Mouse (Mus musculus): ENCODE results near the gene Manbal. TPM values are rescaled to one million over a fixed set of nuclear protein-coding genes. Genes with fewer than 3 reads are reported as not detected.

The Manbal gene
- 39.4 and 44.9 TPM in 2 replicates for total RNA-seq (2012; rRNA removed)

GRCm38 (mm10) chr2:157367184-157367893 is at the start of gene Manbal:
Gene Manbal (plus strand): TSS chr2:157367594.
- Histone ChIP-seq H3K9ac (ENCODE audit: insufficient read depth, low read depth, low read length, poor library complexity, severe bottlenecking) (peak within 1 kb of the TSS; percentile 94), H3K9me3 (ENCODE audit: control insufficient read depth, insufficient read depth, low read depth, low read length) (no peaks in the 10 kb centered on the region), H3K36me3 (ENCODE audit: control insufficient read depth, insufficient read depth, low read length, poor library complexity, severe bottlenecking) (no peaks in the 10 kb centered on the region), H3K4me1 (ENCODE audit: control insufficient read depth in 2 of 2, insufficient read depth in 2 of 2, low read length in 2 of 2, poor library complexity in 1 of 2) (peaks cover 0 to 3% of the 10 kb centered on the region in 2 experiments; a peak in 1 of 4 replicates), H3K4me3 (ENCODE audit: insufficient read depth in 1 of 2, low read depth in 1 of 2, low read length in 2 of 2, poor library complexity in 1 of 2, severe bottlenecking in 1 of 2) (peak within 1 kb of the TSS; percentile 91 to 96), H3K27ac (ENCODE audit: insufficient read depth, low read depth, low read length, poor library complexity, severe bottlenecking) (peak within 1 kb of the TSS; percentile 37; the same call in 1 of the 2 replicates)
- TF ChIP-seq HCFC1 (IDR thresholded peaks at IDR 0.05; ENCODE audit: borderline replicate concordance, insufficient read depth, low read length) (peak; percentile 77), MAFK (IDR thresholded peaks at IDR 0.05; ENCODE audit: insufficient read depth, low read depth, low read length) (no peak), ZNF384 (IDR thresholded peaks at IDR 0.05; ENCODE audit: low read depth, low read length) (no peak), CHD2 (IDR thresholded peaks at IDR 0.05; ENCODE audit: low read depth, low read length) (peak; percentile 83), ZC3H11A (IDR thresholded peaks at IDR 0.05; ENCODE audit: borderline replicate concordance, low read depth, low read length) (no peak)
- in situ Hi-C loops (cut with MboI; ENCODE audit: low sequenced_read_pairs in 2 of 2, unreplicated experiment in 2 of 2): no loop called here
- peak; percentile 78 for DNase-seq (ENCODE audit: low read depth, low spot score)

GRCm38 (mm10) chr2:157320135-157320534 is 47.3 kb upstream of the Manbal start:
- H3K4me3 ChIP-seq (ENCODE audit: insufficient read depth in 1 of 2, low read depth in 1 of 2, low read length in 2 of 2, poor library complexity in 1 of 2, severe bottlenecking in 1 of 2): no peak overlapping the region
- DNase-seq (ENCODE audit: low read depth, low spot score): no peak
- in situ Hi-C loops (cut with MboI; ENCODE audit: low sequenced_read_pairs in 2 of 2, unreplicated experiment in 2 of 2): no loop called here
- H3K4me1 ChIP-seq (ENCODE audit: control insufficient read depth in 2 of 2, insufficient read depth in 2 of 2, low read length in 2 of 2, poor library complexity in 1 of 2): 0 out of 4 replicates have a peak, but pooled peaks cover 0 to 2% of the 10 kb centered on the region in 2 experiments
- no peak for TF ChIP-seq ZC3H11A (IDR thresholded peaks at IDR 0.05; ENCODE audit: borderline replicate concordance, low read depth, low read length)
- TF ChIP-seq MAFK (IDR thresholded peaks at IDR 0.05; ENCODE audit: insufficient read depth, low read depth, low read length): no peak
- no peak overlapping the region for H3K27ac ChIP-seq (ENCODE audit: insufficient read depth, low read depth, low read length, poor library complexity, severe bottlenecking)
- no peak overlapping the region for H3K9ac ChIP-seq (ENCODE audit: insufficient read depth, low read depth, low read length, poor library complexity, severe bottlenecking)
- peaks cover 78% of the 10 kb centered on the region for H3K36me3 ChIP-seq (ENCODE audit: control insufficient read depth, insufficient read depth, low read length, poor library complexity, severe bottlenecking)
- peaks cover 2% of the 10 kb centered on the region; the same call in 1 of the 2 replicates for H3K9me3 ChIP-seq (ENCODE audit: control insufficient read depth, insufficient read depth, low read depth, low read length)

GRCm38 (mm10) chr2:157320886-157321285 is 46.5 kb upstream of the Manbal start:
- Histone ChIP-seq H3K4me1 (ENCODE audit: control insufficient read depth in 2 of 2, insufficient read depth in 2 of 2, low read length in 2 of 2, poor library complexity in 1 of 2) (0 out of 4 replicates have a peak, but pooled peaks cover 0 to 2% of the 10 kb centered on the region in 2 experiments), H3K4me3 (ENCODE audit: insufficient read depth in 1 of 2, low read depth in 1 of 2, low read length in 2 of 2, poor library complexity in 1 of 2, severe bottlenecking in 1 of 2) (no peak overlapping the region), H3K9me3 (ENCODE audit: control insufficient read depth, insufficient read depth, low read depth, low read length) (peaks cover 2% of the 10 kb centered on the region; the same call in 1 of the 2 replicates), H3K36me3 (ENCODE audit: control insufficient read depth, insufficient read depth, low read length, poor library complexity, severe bottlenecking) (peaks cover 77% of the 10 kb centered on the region), H3K9ac (ENCODE audit: insufficient read depth, low read depth, low read length, poor library complexity, severe bottlenecking) (no peak overlapping the region), H3K27ac (ENCODE audit: insufficient read depth, low read depth, low read length, poor library complexity, severe bottlenecking) (no peak overlapping the region)
- no peak for DNase-seq (ENCODE audit: low read depth, low spot score)
- in situ Hi-C loops (cut with MboI; ENCODE audit: low sequenced_read_pairs in 2 of 2, unreplicated experiment in 2 of 2): no loop called here
- no peak for TF ChIP-seq HCFC1 (IDR thresholded peaks at IDR 0.05; ENCODE audit: borderline replicate concordance, insufficient read depth, low read length)
- no peak for TF ChIP-seq MAFK (IDR thresholded peaks at IDR 0.05; ENCODE audit: insufficient read depth, low read depth, low read length)
- TF ChIP-seq CHD2 (IDR thresholded peaks at IDR 0.05; ENCODE audit: low read depth, low read length): no peak
- TF ChIP-seq ZC3H11A (IDR thresholded peaks at IDR 0.05; ENCODE audit: borderline replicate concordance, low read depth, low read length): no peak
- TF ChIP-seq ZNF384 (IDR thresholded peaks at IDR 0.05; ENCODE audit: low read depth, low read length): no peak

DNA sequence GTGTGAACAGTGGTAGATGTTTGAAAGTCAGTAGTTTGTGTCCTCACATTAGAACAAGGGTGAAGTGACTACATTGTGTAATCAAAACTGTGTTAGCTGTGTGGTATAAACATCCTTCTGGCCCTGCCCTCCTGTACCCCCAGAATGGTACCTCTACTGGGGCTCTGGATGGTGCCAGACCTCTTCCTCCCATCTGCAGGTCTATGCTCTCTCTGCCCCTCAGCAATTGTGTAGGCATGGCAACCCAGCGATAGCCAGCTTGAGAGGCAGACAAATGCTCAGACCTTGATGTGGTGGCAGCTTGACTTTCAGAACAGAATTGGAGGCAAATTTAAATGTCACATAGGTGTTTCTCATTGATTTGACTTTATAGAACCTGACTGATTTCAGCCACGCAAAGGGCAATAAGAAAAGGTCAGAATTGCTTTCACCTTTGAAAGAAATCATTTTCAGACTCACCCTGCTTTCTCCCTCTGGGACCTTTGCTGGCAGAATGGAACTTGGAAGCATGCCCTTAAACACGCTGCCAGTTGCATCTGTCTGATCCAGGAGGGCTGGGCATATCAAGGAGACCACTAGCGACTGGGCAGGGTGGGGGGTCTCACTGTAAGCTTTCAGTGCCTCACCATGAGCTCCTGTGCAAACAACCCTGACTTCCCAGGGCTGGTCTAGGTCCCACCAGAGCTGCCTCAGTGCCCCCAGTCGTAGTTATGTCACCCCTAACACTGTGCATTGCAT is 45.2 kb upstream of the Manbal start:
- H3K9me3 ChIP-seq (ENCODE audit: control insufficient read depth, insufficient read depth, low read depth, low read length): peaks cover 2% of the 10 kb centered on the region; the same call in 1 of the 2 replicates
- H3K9ac ChIP-seq (ENCODE audit: insufficient read depth, low read depth, low read length, poor library complexity, severe bottlenecking): no peak overlapping the region
- in situ Hi-C loops (cut with MboI; ENCODE audit: low sequenced_read_pairs in 2 of 2, unreplicated experiment in 2 of 2): no loop called here
- peaks cover 69% of the 10 kb centered on the region for H3K36me3 ChIP-seq (ENCODE audit: control insufficient read depth, insufficient read depth, low read length, poor library complexity, severe bottlenecking)
- H3K4me1 ChIP-seq (ENCODE audit: control insufficient read depth in 2 of 2, insufficient read depth in 2 of 2, low read length in 2 of 2, poor library complexity in 1 of 2): no peaks in the 10 kb centered on the region
- H3K4me3 ChIP-seq (ENCODE audit: insufficient read depth in 1 of 2, low read depth in 1 of 2, low read length in 2 of 2, poor library complexity in 1 of 2, severe bottlenecking in 1 of 2): no peak overlapping the region
- TF ChIP-seq MAFK (IDR thresholded peaks at IDR 0.05; ENCODE audit: insufficient read depth, low read depth, low read length) (no peak), CHD2 (IDR thresholded peaks at IDR 0.05; ENCODE audit: low read depth, low read length) (no peak), ZC3H11A (IDR thresholded peaks at IDR 0.05; ENCODE audit: borderline replicate concordance, low read depth, low read length) (no peak), ZNF384 (IDR thresholded peaks at IDR 0.05; ENCODE audit: low read depth, low read length) (no peak), HCFC1 (IDR thresholded peaks at IDR 0.05; ENCODE audit: borderline replicate concordance, insufficient read depth, low read length) (no peak)
- H3K27ac ChIP-seq (ENCODE audit: insufficient read depth, low read depth, low read length, poor library complexity, severe bottlenecking): no peak overlapping the region
- DNase-seq (ENCODE audit: low read depth, low spot score): no peak

All from ES-E14 (cell line).